Mouse (Mus musculus) megakaryocyte, embryonic 14.5 days (primary cell): ENCODE results near the gene Bspry.

ENCODE experiments used
- FLI1 ChIP-seq: IDR thresholded peaks from 2 replicates; pipeline ENCODE4 v1.6.1; 2012; ENCODE audit warnings: low read length, inconsistent platforms, mixed read lengths
- GATA1 ChIP-seq: IDR thresholded peaks from 3 replicates; pipeline ENCODE4 v1.6.1; 2012; ENCODE audit warnings: mixed read lengths, low read length, inconsistent platforms, borderline replicate concordance

- no peak for TF ChIP-seq GATA1
- TF ChIP-seq FLI1, result no peak
Measured at GRCm38 (mm10) chr4:62516079-62516478, 36.2 kb downstream of the Bspry start.
